Mouse (Mus musculus): ENCODE results near the gene Usp34. TPM values are rescaled to one million over a fixed set of nuclear protein-coding genes. Genes with fewer than 3 reads are reported as not detected.
"Not testable (repeated sequence)": the region's sequence is repeated elsewhere in the genome, so short reads cannot be mapped to it uniquely, and the experiment has no call there.

Usp34 gene
- 42.1 to 86.7 TPM (median 46.2 TPM) in 3 replicates for total RNA-seq (2017)

DNA sequence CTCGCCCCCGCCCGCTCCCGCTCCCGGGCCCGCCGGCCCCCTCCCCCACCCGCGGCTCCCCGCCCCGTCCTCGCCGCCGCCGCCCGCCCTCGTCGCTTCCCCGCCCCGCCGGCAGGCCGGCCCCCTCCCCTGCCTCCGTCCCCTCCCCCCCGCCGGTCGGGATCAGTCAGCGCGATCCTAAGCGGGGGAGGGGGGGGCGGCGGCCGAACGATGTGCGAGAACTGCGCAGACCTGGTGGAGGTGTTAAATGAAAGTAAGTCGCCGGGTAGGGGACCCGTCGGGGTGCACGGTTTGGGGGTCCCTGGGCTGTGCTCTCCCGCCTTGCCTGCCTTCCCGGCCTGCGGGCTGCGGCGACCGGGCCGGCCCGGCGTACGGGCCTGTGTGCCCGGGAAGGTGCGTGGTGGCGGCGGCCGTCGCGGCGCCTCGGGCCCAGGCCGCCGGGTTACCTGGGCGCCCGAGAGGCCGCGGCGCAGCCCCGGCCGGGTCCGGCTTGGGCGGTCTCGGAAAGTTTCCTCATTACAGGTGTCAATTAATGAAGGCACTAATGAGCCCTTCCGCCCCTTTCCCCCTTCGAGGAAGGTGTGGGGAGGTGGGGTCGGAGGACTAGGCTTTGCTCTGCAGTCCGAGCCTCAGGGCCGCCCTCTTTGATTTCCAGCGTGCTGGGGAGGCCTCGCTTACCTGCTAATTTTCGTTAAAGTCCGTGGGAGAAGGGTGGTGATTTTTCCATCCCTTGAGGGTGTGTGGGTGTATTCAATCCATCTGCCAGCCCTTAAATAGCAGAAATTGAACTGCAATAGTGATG, at the start of gene Usp34:
TSS of gene Usp34 (plus strand) at position 132 of the 802 bp plus-strand sequence.
- peak; percentile 13; the same call in 1 of the 2 replicates for ATAC-seq (replicated peaks; ENCODE audit: insufficient number of reproducible peaks, low FRiP score, low TSS enrichment, poor library complexity, severe bottlenecking)

DNA sequence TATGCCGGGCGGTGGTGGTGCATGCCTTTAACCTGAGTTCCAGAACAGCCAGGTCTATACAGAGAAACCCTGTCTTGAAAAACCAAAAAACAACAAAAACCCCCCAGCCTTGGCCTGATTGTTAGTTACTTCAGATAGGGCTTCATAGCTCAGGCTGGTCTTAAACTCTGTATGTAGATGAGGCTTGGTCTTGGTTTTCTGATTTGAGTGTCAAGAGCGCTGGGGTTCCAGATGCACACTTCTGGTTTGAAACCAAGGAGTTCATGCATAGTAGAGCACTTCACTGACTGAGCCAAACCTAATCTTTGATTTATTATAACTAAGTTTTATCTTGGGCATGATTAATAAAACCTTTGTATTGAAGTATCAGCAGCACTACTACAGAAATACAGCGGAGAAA, 47.6 kb upstream of the Usp34 start:
- no peak for ATAC-seq (replicated peaks; ENCODE audit: insufficient number of reproducible peaks, low FRiP score, low TSS enrichment, poor library complexity, severe bottlenecking)

DNA sequence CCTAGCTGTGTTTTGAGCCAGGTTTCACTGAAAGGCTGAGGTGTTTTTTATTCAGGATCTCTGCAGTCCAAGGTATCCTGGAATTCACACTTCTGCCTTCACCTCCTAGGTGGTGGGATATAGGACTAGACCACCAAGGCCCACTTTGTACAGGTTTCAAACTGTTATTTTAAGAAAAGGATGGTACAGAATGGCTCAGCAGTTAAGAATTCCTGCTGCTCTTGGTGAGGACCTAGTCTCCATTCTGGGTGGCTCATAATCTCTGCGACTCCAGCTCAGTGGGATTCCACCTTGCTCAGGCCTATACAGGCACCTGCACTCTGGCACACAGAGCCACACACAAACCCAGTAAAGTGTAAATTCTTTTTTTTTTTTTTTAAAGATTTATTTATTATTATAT, 47.2 kb upstream of the Usp34 start:
- no peak for ATAC-seq (replicated peaks; ENCODE audit: insufficient number of reproducible peaks, low FRiP score, low TSS enrichment, poor library complexity, severe bottlenecking)

DNA sequence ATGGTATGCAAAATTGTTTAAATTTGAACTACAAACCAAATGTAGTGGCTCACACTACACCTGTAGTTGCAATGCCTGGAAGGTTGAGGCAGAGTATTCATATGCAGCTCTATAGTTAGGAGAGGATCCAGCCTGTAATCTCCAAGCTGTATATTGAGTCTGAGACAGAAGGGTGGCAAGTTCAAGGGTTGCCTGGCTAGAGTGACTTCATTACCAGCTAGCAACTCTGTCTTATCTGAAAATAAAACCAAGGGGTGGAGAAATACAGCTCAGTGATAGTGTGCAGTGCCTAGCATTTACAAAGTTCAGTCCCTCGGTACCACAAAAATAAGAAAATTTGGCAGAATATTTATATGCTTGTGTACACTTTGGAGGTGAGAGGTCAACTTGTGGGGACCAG, 46.5 kb upstream of the Usp34 start:
- ATAC-seq (replicated peaks; ENCODE audit: insufficient number of reproducible peaks, low FRiP score, low TSS enrichment, poor library complexity, severe bottlenecking), result no peak

DNA sequence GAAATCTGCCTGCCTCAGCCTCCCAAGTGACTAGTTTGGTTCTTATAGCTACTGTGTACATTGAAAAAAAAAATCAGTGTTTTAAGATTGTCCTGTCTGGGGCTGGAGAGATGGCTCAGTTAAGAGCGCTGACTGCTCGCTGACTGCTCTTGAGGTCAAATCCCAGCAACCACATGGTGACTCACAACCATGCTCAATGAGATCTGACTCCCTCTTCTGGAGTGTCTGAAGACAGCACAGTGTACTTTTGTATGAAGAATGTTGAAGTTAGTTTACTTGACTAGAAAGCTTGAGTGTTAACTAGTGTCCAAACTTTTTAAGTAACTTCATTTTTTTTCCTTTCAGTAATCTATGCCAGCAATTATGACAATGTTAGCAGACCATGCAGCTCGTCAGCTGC, 45.2 kb upstream of the Usp34 start:
- ATAC-seq (replicated peaks; ENCODE audit: insufficient number of reproducible peaks, low FRiP score, low TSS enrichment, poor library complexity, severe bottlenecking), result no peak

DNA sequence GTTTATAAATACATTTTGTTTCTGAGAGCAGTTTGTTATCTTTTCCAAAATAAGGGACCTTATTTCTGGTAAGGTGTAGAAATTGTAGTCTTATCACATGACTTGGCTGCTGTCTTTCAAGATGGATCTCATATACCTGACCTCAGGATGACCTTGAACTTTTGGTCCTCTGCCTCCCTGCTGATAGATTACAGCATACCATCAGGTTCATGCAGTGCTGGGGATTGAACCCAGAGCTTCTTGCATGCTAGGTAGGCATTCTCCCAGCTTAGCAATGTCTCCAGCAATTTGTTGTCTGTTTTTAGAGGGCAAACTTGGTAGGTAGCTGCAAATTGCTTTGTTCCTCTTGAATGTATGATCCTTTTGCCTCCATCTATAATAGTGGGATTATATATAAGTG, 41.7 kb upstream of the Usp34 start:
- ATAC-seq (replicated peaks; ENCODE audit: insufficient number of reproducible peaks, low FRiP score, low TSS enrichment, poor library complexity, severe bottlenecking), result no peak

DNA sequence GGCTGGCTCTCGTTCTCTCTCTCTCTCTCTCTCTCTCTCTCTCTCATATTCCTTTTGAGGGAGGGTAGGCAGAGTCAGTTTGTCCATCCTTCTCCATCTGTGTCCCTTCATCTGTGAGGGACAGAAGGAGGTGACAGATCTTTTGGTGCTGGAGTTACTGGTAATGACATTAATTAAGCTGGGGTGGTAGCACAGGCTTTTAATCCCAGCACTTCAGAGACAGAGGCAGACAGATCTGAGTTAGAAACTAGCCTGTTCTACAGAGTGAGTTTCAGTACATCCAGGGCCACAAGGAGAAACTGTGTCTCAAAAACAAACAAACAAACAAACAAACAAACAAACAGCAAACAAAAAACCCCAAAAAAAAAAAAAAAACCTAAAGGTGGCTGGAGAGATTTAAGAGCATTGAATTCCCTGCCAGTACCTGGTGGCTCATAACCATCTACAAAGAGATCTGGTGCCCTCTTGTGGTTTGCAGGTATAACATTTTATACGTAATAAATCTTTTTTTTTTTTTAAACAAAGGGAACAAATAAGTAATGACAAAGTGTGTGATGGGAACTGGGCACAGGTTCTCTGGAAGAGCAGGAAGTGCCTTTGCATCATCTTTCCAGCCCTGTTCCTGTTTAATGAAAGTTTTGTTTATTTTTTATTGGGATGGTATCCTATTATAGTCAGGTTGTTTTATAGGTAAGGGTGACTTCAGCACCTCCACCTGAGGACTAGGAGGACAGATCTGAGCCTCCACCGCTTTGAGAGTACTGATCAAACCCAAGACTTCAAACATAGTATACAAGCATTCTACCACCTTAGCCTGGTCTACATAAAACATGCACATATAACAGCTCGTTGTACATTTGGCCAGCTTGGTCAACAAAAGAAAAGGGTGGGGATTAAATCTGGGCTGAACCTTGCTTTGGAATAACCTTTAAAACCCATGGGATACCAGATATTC, 34.6 kb upstream of the Usp34 start:
- no peak for ATAC-seq (replicated peaks; ENCODE audit: insufficient number of reproducible peaks, low FRiP score, low TSS enrichment, poor library complexity, severe bottlenecking)

DNA sequence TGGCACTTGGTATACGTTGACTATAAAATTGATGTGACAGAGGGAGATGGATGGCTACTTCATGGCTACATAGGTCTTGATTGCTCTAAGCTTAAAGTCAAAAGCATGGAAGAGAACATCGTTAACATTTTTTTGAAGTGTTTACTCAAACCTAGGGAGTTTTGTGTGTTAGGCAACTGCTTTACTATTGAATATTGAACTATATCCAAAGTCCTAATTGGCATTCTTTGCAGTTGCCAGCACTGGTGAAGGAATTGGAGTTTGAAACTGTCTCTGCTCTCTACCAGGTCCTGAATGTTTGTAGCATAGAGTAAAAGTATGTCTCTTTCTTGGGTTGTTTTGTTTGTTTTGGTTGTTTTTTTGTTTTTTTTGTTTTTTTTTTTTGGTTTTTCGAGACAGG, 30.9 kb upstream of the Usp34 start:
- no peak for ATAC-seq (replicated peaks; ENCODE audit: insufficient number of reproducible peaks, low FRiP score, low TSS enrichment, poor library complexity, severe bottlenecking)

DNA sequence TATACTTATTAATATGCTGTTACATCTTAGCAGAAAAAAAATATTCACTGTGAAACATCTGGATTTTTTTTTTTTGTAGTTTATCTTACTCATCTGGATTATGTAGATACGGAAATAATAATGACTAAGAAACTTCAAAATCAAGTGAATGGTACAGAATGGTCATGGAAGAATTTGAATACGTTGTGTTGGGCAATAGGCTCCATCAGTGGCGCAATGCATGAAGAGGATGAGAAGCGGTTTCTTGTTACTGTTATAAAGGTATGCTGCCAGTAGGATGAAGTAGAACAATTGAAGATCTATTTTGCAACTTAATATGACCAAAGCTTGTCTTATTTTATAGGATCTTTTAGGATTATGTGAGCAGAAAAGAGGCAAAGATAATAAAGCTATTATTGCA, 22.2 kb upstream of the Usp34 start:
- no peak for ATAC-seq (replicated peaks; ENCODE audit: insufficient number of reproducible peaks, low FRiP score, low TSS enrichment, poor library complexity, severe bottlenecking)

DNA sequence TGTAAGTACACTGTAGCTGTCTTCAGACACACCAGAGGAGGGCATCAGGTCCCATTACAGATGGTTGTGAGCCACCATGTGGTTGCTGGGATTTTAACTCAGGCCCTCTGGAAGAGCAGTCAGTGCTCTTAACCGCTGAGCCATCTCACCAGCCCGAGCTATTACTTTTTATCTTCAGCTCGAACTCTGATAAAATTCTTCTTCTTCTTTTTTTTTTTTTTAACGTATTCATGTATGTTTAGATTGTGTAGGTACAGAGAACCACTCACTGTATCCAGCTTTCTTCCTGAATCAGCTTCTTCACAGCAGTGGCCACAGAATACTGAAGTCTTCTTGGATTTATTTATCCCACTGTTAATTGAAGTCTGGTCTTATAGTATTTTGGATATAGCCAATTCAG, 17.8 kb upstream of the Usp34 start:
- ATAC-seq (replicated peaks; ENCODE audit: insufficient number of reproducible peaks, low FRiP score, low TSS enrichment, poor library complexity, severe bottlenecking), result not testable (repeated sequence)

DNA sequence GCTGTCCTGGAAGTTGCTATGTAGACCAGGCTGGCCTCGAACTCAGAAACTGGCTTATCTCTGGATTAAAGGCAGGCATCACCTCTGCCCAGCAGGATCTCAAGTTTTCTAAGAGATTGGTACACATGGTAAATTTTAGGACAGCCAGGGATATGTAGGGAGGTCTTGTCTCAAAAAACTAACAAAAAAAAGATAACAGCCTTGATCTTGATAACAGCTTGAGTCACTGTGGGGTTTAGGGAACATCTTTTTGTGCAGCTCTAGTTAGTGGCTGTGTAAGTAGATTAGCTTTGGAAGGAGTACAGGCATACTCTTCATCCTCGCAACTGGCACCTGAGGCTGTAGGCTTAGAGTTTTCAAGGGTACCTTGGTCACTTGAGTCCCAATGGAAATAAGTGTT, 9.3 kb upstream of the Usp34 start:
- no peak for ATAC-seq (replicated peaks; ENCODE audit: insufficient number of reproducible peaks, low FRiP score, low TSS enrichment, poor library complexity, severe bottlenecking)

DNA sequence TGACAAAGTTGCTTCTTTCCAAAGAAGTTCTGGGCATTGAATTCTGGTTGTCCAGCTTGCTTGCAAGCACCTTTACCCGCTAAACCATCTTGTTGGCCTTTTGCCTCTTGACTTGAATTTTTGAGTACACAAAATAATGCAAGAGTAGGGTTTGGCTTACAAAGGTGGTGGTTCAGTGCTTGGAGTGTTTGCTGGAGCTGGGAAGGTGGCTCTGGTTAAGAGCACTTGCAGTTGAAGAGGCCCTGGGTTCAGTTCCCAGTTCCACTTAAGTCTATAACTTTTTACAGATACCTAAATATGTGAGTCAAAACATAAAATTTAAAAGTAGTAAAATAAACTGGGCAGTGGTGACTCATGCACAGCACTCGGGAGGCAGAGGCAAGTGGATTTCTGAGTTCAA, 8.4 kb upstream of the Usp34 start:
- no peak for ATAC-seq (replicated peaks; ENCODE audit: insufficient number of reproducible peaks, low FRiP score, low TSS enrichment, poor library complexity, severe bottlenecking)

DNA sequence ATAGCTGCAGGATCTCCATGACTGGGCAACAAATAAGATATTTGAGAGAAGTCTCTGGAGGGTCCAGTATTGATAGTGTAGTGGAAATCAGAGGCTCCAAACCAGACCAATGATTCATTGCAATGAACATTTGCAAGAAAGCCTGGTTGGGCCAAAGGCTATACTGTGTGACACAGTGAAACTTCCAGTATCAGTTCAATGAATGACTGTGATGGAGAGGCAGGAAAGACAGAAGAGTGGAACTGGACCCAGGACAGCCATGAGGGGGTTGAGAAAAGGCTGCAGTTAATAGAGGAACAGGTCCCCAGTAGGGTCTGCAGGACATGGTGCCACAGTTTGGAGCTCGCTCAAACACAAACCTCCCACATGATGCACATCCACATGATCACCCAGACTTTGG, 6.8 kb upstream of the Usp34 start:
- ATAC-seq (replicated peaks; ENCODE audit: insufficient number of reproducible peaks, low FRiP score, low TSS enrichment, poor library complexity, severe bottlenecking), result no peak

DNA sequence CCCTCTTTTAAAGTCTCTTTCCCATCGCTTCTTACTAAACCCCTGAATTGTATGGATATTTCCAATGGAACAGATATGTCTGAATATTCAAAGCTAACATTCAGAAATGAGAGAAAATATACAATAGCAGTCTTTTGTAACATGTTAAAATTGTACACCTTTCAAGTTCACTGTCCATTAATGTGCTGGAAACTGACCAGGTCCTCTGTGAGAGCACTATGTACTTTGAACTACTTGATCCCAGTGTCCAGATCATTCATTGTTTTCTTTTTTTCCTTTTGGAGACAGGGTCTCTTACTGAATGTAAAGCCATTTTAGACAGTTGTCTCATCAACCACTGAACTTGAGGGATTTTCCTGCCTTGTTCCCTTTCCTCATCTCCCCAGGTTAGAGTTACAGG, 3.6 kb upstream of the Usp34 start:
- ATAC-seq (replicated peaks; ENCODE audit: insufficient number of reproducible peaks, low FRiP score, low TSS enrichment, poor library complexity, severe bottlenecking), result no peak

DNA sequence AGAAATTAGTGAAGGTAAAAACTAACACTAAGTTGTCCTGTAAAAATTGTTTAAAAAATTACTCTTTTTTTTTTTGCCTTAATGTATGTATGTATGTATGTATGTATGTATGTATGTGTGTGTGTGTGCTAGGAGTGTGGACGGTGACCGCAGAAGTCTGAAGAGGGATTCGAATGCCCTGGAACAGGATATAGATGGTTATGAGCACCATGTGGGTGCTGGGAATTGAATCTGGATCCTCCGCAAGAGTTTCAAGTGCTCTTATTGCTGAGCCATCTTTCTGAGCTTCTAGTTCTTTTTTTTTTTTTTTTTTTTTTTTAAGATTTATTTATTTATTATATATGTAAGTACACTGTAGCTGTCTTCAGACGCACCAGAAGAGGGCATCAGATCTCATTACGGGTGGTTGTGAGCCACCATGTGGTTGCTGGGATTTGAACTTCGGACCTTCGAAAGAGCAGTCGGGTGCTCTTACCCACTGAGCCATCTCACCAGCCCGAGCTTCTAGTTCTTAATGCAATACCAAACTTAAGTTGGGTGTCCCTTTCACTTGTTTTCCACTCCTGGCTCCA, 1.5 kb upstream of the Usp34 start:
- not testable (repeated sequence) for ATAC-seq (replicated peaks; ENCODE audit: insufficient number of reproducible peaks, low FRiP score, low TSS enrichment, poor library complexity, severe bottlenecking)

DNA sequence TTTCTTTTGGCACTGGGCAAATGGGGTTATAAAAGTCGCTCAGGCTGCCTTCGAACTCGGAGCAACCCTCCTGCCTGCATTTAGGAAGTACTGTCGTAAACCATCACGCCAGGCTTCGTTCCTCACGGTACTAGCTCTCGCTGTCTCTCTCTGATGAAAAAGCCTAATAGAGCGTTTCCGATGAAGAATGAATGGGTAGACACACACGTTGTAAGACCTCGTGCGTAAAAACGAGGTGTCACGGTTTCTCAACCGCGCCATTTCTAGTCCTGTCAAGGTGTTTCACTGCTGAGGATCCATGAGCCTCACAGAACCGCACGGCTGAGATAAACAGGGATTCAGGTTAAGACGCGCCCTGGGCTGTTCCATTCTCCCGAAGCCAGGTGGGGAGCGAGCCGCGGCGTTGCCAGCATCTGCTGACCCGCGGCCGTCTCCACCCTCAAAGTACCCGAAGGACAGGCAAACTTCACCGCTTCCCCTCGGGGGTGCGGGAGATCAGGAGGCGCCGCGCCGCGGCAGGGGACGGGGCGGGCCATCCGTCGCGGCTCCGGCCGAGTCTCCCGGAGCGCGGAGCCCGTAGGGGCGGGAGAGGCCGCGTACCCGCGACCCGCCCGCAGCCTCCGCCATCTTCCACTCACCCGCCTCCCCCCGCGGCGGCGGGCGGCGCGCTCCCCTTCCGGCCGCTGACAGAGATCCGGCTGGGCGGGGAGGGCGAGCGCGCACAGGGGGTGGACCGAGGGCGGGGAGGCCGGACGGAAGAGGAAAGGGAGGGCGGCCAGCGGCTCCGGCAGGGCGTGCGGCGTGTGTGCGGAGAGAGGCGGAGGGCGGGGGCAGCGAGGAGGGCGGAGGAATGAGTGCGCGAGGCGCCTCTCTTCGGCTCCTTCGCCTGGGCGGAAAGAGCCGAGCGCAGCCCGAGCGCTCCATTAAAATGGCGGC, 754 bp upstream of the Usp34 start:
- ATAC-seq (replicated peaks; ENCODE audit: insufficient number of reproducible peaks, low FRiP score, low TSS enrichment, poor library complexity, severe bottlenecking), result peak; percentile 92

DNA sequence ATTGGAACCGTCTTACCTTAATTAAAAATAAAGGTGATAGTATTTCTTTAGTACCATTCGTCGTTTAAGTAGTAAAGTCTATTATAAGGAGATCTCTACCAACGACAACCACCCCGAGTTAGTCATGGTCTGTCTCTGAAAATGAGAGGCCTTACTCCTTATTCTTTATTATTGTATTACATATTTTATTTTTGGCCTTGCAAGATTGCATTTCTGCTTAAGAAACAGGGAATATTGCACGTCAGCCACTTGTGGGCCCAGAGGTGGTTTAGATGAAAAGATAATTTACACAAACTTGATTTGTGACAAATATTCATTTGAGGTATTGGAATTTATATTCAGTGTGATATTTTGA, 848 bp downstream of the Usp34 start:
- no peak for ATAC-seq (replicated peaks; ENCODE audit: insufficient number of reproducible peaks, low FRiP score, low TSS enrichment, poor library complexity, severe bottlenecking)

DNA sequence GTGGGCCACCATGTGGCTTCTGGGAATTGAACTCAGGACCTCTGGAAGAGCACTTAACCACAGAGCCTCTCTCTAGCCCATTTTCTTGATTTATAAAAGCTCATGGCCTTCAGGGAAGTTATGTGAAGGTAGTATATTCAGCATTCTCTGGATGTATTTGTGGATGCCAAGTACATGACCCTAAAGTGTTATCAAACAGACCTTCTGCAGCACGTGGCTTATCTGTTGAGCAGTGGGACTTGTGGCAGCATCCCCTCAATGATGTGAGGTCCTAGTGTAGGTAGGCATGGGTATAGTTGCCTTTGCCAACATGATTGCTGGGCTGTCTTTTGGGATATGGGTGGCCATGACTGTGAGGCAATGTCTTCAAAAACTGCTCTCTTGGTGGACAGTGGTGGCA, 6.8 kb downstream of the Usp34 start:
- ATAC-seq (replicated peaks; ENCODE audit: insufficient number of reproducible peaks, low FRiP score, low TSS enrichment, poor library complexity, severe bottlenecking), result no peak

DNA sequence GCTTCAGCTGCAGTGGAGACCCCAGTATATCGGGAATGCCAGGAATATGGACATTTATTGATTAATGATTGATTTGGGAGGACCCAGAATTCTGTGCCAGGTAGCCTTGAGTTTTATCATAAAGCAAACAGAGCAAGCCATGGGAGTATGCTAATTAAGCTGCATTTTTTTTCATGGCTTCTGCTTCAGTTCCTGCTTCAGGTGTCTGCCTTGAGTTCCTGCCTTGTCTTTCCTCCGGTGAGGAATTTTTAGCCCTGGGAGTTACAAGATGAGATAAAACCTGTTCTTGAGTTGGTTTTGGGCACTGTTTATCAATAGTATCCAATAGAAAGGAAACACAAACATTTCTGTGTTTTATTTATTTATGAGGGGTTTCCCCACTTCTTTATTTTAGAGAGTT, 22.7 kb downstream of the Usp34 start:
- ATAC-seq (replicated peaks; ENCODE audit: insufficient number of reproducible peaks, low FRiP score, low TSS enrichment, poor library complexity, severe bottlenecking), result no peak

All from monocyte, adult 5-6 weeks (primary cell).